Mouse (Mus musculus) olfactory bulb, adult 2 months (tissue): Measurements from ENCODE around the gene Cnksr1.

ENCODE experiments used
- CTCF ChIP-seq: fragments of 200-500 bp; IDR thresholded peaks from 2 replicates; pipeline ENCODE4 v1.5.1; 2012; ENCODE audit warnings: low read depth, mild to moderate bottlenecking, low read length, moderate library complexity; ENCODE audit not compliant: insufficient read depth
- POLR2A ChIP-seq: fragments of 200-500 bp; IDR thresholded peaks from 2 replicates; pipeline ENCODE4 v1.6.1; 2012; ENCODE audit warnings: mild to moderate bottlenecking, low read depth, low read length, moderate library complexity; ENCODE audit not compliant: insufficient read depth

- TF ChIP-seq CTCF (no peak), POLR2A (no peak)
These were observed 20.2 kb upstream of the Cnksr1 start for GRCm38 (mm10) chr4:134258354-134258753.
